Mouse (Mus musculus): ENCODE measurements around the gene Lgr4.

Lgr4 gene

DNA sequence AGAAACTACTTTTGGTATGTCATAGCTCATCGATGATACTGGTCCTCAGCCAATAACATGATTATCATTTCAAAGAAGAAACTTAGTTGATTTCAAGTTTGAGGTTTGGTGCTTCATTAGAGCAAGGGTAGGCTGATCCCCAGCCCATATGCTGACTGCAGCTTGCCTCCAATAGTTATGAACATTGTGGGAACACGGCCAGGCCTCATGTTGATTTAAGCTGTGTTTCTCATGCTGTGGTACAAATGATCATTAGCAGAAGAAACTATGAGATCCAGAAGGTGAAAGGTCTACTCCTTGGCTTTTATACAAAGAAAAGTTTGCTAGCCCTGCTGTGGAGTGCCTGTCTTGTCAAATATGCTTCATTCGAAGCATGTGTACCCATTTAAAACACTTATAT is 87.7 kb downstream of the Lgr4 start:
- in situ Hi-C loops (cut with MboI; ENCODE audit: unreplicated experiment in 2 of 2): no loop called here

- in situ Hi-C loops (cut with MboI; ENCODE audit: unreplicated experiment in 2 of 2): no loop called here
These were observed 88.3 kb downstream of the Lgr4 start for GRCm38 (mm10) chr2:110005596-110006239.

- in situ Hi-C loops (cut with MboI; ENCODE audit: unreplicated experiment in 2 of 2): no loop called here
These were observed 90.2 kb downstream of the Lgr4 start for GRCm38 (mm10) chr2:110007423-110008267.

- in situ Hi-C loops (cut with MboI; ENCODE audit: unreplicated experiment in 2 of 2): no loop called here
These were observed 92.0 kb downstream of the Lgr4 start for GRCm38 (mm10) chr2:110009449-110009848.

GRCm38 (mm10) chr2:110012184-110012725 is 94.8 kb downstream of the Lgr4 start:
- in situ Hi-C loops (cut with MboI; ENCODE audit: unreplicated experiment in 2 of 2): no loop called here

DNA sequence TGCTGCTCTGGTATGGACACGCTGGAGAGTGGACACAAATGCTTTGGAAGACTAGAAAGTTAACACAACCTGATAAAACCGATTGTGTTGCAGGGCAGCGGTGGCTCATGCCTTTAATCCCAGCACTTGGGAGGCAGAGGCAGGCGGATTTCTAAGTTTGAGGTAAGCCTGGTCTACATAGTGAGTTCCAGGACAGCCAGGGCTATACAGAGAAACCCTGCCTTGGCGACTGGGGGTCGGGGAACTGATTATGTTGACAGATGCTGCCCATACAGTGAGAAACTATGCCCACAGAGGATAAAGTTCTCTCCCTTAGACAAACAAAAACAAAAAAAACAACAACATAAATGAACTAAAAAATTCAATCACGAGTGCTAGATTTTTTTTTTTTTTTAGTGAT is 99.6 kb downstream of the Lgr4 start:
- in situ Hi-C loops (cut with MboI; ENCODE audit: unreplicated experiment in 2 of 2): no loop called here

- in situ Hi-C loops (cut with MboI; ENCODE audit: unreplicated experiment in 2 of 2): no loop called here
These were observed 100.4 kb downstream of the Lgr4 start, which contains the start of gene Ccdc34 for GRCm38 (mm10) chr2:110017616-110018505. Ccdc34 (plus strand) TSS chr2:110017817.

GRCm38 (mm10) chr2:110019656-110020055 is 102.2 kb downstream of the Lgr4 start:
- in situ Hi-C loops (cut with MboI; ENCODE audit: unreplicated experiment in 2 of 2): no loop called here

GRCm38 (mm10) chr2:110020430-110020829 is 103.0 kb downstream of the Lgr4 start:
- in situ Hi-C loops (cut with MboI; ENCODE audit: unreplicated experiment in 2 of 2): no loop called here

GRCm38 (mm10) chr2:110036265-110036664 is 118.8 kb downstream of the Lgr4 start:
- in situ Hi-C loops (cut with MboI; ENCODE audit: unreplicated experiment in 2 of 2): loop anchor here (25.0 kb wide), 1 partner anchor 749 kb away; the partner anchor contains the start of genes Kif18a (in 2 of the 2) and Mettl15 (in 2 of the 2)

DNA sequence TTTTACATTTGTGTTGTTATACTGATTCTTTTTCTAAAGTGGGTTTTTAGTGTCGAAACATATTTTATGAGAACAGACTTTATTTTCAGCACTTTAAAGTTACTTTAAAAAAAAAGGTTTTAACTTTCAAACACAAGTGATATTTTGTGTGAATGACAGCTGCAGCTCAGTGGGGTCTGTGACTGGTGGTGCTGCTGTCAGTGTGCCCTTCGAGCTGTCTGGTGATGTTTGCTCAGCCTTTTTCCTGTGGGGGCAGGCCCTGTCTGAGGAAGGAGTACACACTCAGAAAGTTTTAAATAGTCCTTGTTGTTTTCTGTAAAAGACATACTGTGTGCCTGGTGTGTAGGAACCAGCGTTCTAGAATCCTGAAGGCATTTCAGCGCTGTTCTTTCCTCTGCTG is 119.2 kb downstream of the Lgr4 start:
- in situ Hi-C loops (cut with MboI; ENCODE audit: unreplicated experiment in 2 of 2): loop anchor here (25.0 kb wide), 1 partner anchor 749 kb away; the partner anchor contains the start of genes Kif18a (in 2 of the 2) and Mettl15 (in 2 of the 2)

DNA sequence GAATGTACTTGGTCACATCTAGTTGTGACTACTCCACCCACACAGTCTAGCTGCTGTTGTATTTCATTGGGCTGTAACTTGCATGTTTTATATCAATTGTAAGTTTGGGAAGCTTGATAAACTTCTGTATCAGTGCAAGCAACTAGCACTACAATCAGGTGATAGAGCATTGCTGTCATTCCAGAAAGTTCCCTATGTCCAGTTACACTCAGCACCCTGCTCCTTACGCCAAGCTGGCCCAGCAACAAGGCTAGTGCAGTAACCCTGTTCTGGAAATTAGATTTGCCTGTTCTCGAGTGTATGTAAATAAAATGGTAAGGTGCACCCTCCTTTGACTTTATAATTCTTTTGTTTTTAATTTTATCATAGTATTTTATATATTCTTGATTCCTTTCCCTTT is 119.8 kb downstream of the Lgr4 start:
- in situ Hi-C loops (cut with MboI; ENCODE audit: unreplicated experiment in 2 of 2): loop anchor here (25.0 kb wide), 1 partner anchor 750 kb away; the partner anchor contains the start of genes Kif18a (in 2 of the 2) and Mettl15 (in 2 of the 2)

GRCm38 (mm10) chr2:110038341-110038740 is 120.9 kb downstream of the Lgr4 start:
- in situ Hi-C loops (cut with MboI; ENCODE audit: unreplicated experiment in 2 of 2): loop anchor here (25.0 kb wide), 1 partner anchor 751 kb away; the partner anchor contains the start of genes Kif18a (in 2 of the 2) and Mettl15 (in 2 of the 2)

DNA sequence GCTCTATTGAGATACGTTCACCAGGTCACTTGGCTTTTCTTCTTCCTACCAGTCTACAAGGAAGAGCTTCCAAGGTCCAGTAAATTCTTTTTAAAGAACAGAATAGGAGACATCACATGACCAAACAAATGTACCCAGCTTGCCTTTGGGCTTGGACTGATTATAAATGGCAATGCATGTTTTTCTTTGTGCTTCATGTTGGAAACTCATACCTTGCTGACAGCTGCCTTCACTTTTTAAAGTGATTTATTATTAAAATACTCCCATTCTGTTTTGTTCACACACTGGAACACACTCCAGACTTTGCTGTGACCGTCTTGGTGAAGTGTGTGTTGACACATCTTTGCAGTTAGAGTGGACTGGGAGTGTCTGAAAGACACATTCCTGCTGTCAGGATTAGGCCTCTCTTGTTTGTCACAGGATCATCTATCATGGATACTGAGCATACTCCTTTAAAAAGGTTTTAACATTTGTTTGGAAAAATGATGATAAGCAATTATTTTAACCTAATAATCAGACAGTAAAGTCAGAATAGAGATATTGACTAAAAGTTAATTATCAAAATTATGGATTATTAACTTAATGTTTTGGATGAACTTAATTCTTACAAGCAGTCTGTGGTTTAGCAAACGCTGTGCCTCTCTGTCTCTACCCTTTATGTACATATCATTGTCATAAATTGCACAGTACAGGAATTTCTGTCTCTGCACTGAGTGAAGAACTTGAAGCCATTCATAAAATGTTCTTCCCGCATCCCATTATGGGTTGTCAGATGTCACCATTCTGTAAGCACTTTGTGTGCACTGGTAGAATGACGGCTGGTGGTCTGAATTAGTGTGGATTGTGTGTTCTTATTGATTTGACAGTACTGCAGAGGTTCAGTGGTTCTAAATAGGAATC is 125.7 kb downstream of the Lgr4 start:
- in situ Hi-C loops (cut with MboI; ENCODE audit: unreplicated experiment in 2 of 2): loop anchor here (25.0 kb wide), 1 partner anchor 756 kb away; the partner anchor contains the start of genes Kif18a (in 2 of the 2) and Mettl15 (in 2 of the 2)

DNA sequence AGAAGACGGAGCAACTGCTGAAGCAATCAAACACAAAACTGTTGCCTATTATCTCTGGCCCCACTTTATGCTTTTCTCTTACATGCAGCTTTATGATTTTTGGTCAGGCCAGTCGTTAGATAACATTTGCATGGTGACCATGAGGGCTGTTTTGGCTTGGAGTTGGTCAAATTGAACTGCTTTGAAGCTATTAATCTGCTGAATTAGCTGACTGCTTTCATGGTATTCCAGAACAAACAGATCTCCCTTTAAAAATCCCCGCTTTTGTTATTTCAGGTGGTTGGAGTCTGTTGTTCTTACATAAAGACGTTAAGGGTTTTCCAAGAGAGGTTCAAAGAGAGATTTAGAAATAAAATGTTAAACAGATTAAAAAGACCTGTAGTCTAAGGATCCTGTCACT is 141.0 kb downstream of the Lgr4 start:
- in situ Hi-C loops (cut with MboI; ENCODE audit: unreplicated experiment in 2 of 2): no loop called here

- in situ Hi-C loops (cut with MboI; ENCODE audit: unreplicated experiment in 2 of 2): loop anchor here (5.0 kb wide), 1 partner anchor 139 kb away; no protein-coding TSS in a partner anchor
These were observed 145.7 kb downstream of the Lgr4 start for GRCm38 (mm10) chr2:110063131-110063530.
